In genomic region chr3:137242877-137243276, GRCm38 (mm10) we compare ENCODE assay signal across 18 mouse cellular contexts.
A peak's percentile ranks its signal among the peaks of the same experiment; 100 is the strongest.
DNase-seq lines count a peak whose midpoint lies in the region; ATAC-seq and TF ChIP-seq lines count a peak whose summit lies in the region.
"Had no signal": no experiment of that assay in that cellular context is flagged by ENCODE, and none has a peak within 500 bp of the region (broad histone marks: within the 10 kb centered on the region; RNA-seq: fewer than 3 reads in every experiment).

No protein-coding gene starts in this region.

- H3K4me3 ChIP-seq in heart, adult 2 months = no peak overlapping the region
- no peak overlapping the region for H3K4me3 ChIP-seq in heart, embryonic 11.5 days (ENCODE audit: low read depth, low read length)
- H3K4me3 ChIP-seq in kidney, embryonic 16.5 days (ENCODE audit: low read length) = no peak overlapping the region
- no peak overlapping the region for H3K4me3 ChIP-seq in kidney, embryonic 14.5 days (ENCODE audit: low read length)
- H3K4me3 ChIP-seq in brown adipose tissue, adult 24 weeks (ENCODE audit: insufficient read depth, low read depth, low read length) = no peak overlapping the region
- no peak overlapping the region for H3K4me3 ChIP-seq in forebrain, embryonic 15.5 days
- H3K4me3 ChIP-seq: erythroblast, embryonic 14.5 days; hindbrain, embryonic 10.5 days; limb, embryonic 12.5 days; liver, embryonic 13.5 days; midbrain, embryonic 15.5 days had no signal

- 5% methylated on average over 1 of the region's 1 CpGs for WGBS in heart, adult 2 months
- WGBS in heart, embryonic 11.5 days (ENCODE audit: insufficient replicate concordance) = 19% methylated on average over 1 of the region's 1 CpGs
- WGBS in kidney, embryonic 16.5 days = 29% methylated on average over 1 of the region's 1 CpGs
- WGBS in kidney, embryonic 14.5 days = 37% methylated on average over 1 of the region's 1 CpGs
- WGBS in forebrain, embryonic 15.5 days = 67% methylated on average over 1 of the region's 1 CpGs

- peak overlapping the region; percentile 71 for H3K27ac ChIP-seq in heart, adult 2 months
- no peak overlapping the region for H3K27ac ChIP-seq in heart, embryonic 11.5 days (ENCODE audit: low read depth, low read length)
- no peak overlapping the region for H3K27ac ChIP-seq in kidney, embryonic 16.5 days (ENCODE audit: low read length)
- H3K27ac ChIP-seq in kidney, embryonic 14.5 days (ENCODE audit: low read depth, low read length) = no peak overlapping the region
- H3K27ac ChIP-seq in brown adipose tissue, adult 24 weeks (replicated peaks; ENCODE audit: low read depth, low read length) = peak overlapping the region; percentile 56
- H3K27ac ChIP-seq in forebrain, embryonic 15.5 days (replicated peaks) = no peak overlapping the region
- H3K27ac ChIP-seq: hindbrain, embryonic 10.5 days; limb, embryonic 12.5 days; liver, embryonic 13.5 days; midbrain, embryonic 15.5 days; stomach, postnatal 0 days had no signal

- no peak for ATAC-seq in heart, embryonic 11.5 days (replicated peaks; ENCODE audit: insufficient number of reproducible peaks, low FRiP score, low TSS enrichment)
- ATAC-seq in kidney, embryonic 16.5 days (ENCODE audit: low FRiP score, low TSS enrichment) = 0 out of 2 replicates have a peak, but pooled peaks have one; percentile 35
- no peak for ATAC-seq in kidney, embryonic 14.5 days (ENCODE audit: low FRiP score, low TSS enrichment)
- no peak for ATAC-seq in forebrain, embryonic 15.5 days (replicated peaks)
- ATAC-seq: forebrain, embryonic 16.5 days; inflammation-experienced regulatory T-cells, adult 6 months; midbrain, embryonic 15.5 days had no signal

- no peak overlapping the region for H3K4me2 ChIP-seq in heart, embryonic 11.5 days
- no peak overlapping the region for H3K4me2 ChIP-seq in kidney, embryonic 16.5 days (replicated peaks; ENCODE audit: low read depth, low read length)
- H3K4me2 ChIP-seq in kidney, embryonic 14.5 days (replicated peaks; ENCODE audit: low read depth, low read length) = no peak overlapping the region
- no peak overlapping the region for H3K4me2 ChIP-seq in forebrain, embryonic 15.5 days (replicated peaks)
- H3K4me2 ChIP-seq: limb, embryonic 12.5 days; liver, embryonic 13.5 days; midbrain, embryonic 15.5 days had no signal

- DNase-seq in heart, adult 2 months = no peak
- peak; percentile 30 for DNase-seq in 3T3-L1 (ENCODE audit: low read depth, low spot score)
- DNase-seq: adrenal gland, postnatal 14 days; cerebellum, adult 8-10 months; liver, embryonic 13.5 days; thymus, postnatal 14 days had no signal

- no peaks in the 10 kb centered on the region for H3K36me3 ChIP-seq in heart, adult 2 months (ENCODE audit: control insufficient read depth, insufficient read depth, low read length)
- no peaks in the 10 kb centered on the region for H3K36me3 ChIP-seq in heart, embryonic 11.5 days (ENCODE audit: control insufficient read depth, insufficient read depth, low read length)
- H3K36me3 ChIP-seq in kidney, embryonic 16.5 days (ENCODE audit: insufficient read depth, low read length) = no peaks in the 10 kb centered on the region
- H3K36me3 ChIP-seq in kidney, embryonic 14.5 days (ENCODE audit: control insufficient read depth, insufficient read depth, low read length) = no peaks in the 10 kb centered on the region
- no peaks in the 10 kb centered on the region for H3K36me3 ChIP-seq in forebrain, embryonic 15.5 days
- H3K36me3 ChIP-seq: hindbrain, embryonic 10.5 days; limb, embryonic 12.5 days; liver, embryonic 13.5 days; midbrain, embryonic 15.5 days had no signal

- H3K4me1 ChIP-seq in heart, adult 2 months (ENCODE audit: control insufficient read depth, insufficient read depth, low read length) = no peaks in the 10 kb centered on the region; the same call in 1 of the 2 replicates
- no peaks in the 10 kb centered on the region for H3K4me1 ChIP-seq in heart, embryonic 11.5 days (ENCODE audit: control insufficient read depth, insufficient read depth, low read length)
- no peaks in the 10 kb centered on the region for H3K4me1 ChIP-seq in kidney, embryonic 16.5 days (ENCODE audit: insufficient read depth, low read length)
- H3K4me1 ChIP-seq in kidney, embryonic 14.5 days (ENCODE audit: control insufficient read depth, insufficient read depth, low read length) = no peaks in the 10 kb centered on the region
- H3K4me1 ChIP-seq in brown adipose tissue, adult 24 weeks (ENCODE audit: control insufficient read depth, insufficient read depth, insufficient read length, low read length) = no peaks in the 10 kb centered on the region
- no peaks in the 10 kb centered on the region for H3K4me1 ChIP-seq in forebrain, embryonic 15.5 days
- H3K4me1 ChIP-seq: hindbrain, embryonic 10.5 days; limb, embryonic 12.5 days; liver, embryonic 13.5 days; midbrain, embryonic 15.5 days had no signal

- H3K27me3 ChIP-seq in heart, adult 2 months (ENCODE audit: control insufficient read depth, insufficient read depth, low read length) = no peaks in the 10 kb centered on the region
- no peaks in the 10 kb centered on the region for H3K27me3 ChIP-seq in heart, embryonic 11.5 days (ENCODE audit: control insufficient read depth, insufficient read depth, low read length)
- H3K27me3 ChIP-seq in kidney, embryonic 16.5 days (ENCODE audit: insufficient read depth, low read length) = no peaks in the 10 kb centered on the region
- no peaks in the 10 kb centered on the region for H3K27me3 ChIP-seq in kidney, embryonic 14.5 days (ENCODE audit: control insufficient read depth, insufficient read depth, low read length)
- H3K27me3 ChIP-seq in forebrain, embryonic 15.5 days = no peaks in the 10 kb centered on the region
- H3K27me3 ChIP-seq: limb, embryonic 12.5 days; liver, embryonic 13.5 days; midbrain, embryonic 15.5 days had no signal

- no peaks in the 10 kb centered on the region for H3K79me2 ChIP-seq in heart, adult 2 months (replicated peaks; ENCODE audit: control insufficient read depth, insufficient read depth, low read length)

- H3K9ac ChIP-seq in heart, adult 2 months (ENCODE audit: low read depth, low read length) = no peak overlapping the region
- H3K9ac ChIP-seq in heart, embryonic 11.5 days (ENCODE audit: low read depth, low read length) = no peak overlapping the region
- no peak overlapping the region for H3K9ac ChIP-seq in kidney, embryonic 16.5 days (replicated peaks; ENCODE audit: low read length)
- H3K9ac ChIP-seq in kidney, embryonic 14.5 days (ENCODE audit: low read depth, low read length) = no peak overlapping the region
- no peak overlapping the region for H3K9ac ChIP-seq in forebrain, embryonic 15.5 days (replicated peaks)
- H3K9ac ChIP-seq: limb, embryonic 12.5 days; liver, embryonic 13.5 days; midbrain, embryonic 15.5 days had no signal

- H3K9me3 ChIP-seq in heart, embryonic 11.5 days (replicated peaks; ENCODE audit: control insufficient read depth, low read length) = no peaks in the 10 kb centered on the region
- no peaks in the 10 kb centered on the region for H3K9me3 ChIP-seq in kidney, embryonic 16.5 days (ENCODE audit: low read length)
- H3K9me3 ChIP-seq in kidney, embryonic 14.5 days (ENCODE audit: control insufficient read depth, low read length) = no peaks in the 10 kb centered on the region
- no peaks in the 10 kb centered on the region for H3K9me3 ChIP-seq in forebrain, embryonic 15.5 days
- H3K9me3 ChIP-seq: hindbrain, embryonic 10.5 days; limb, embryonic 12.5 days; liver, embryonic 13.5 days; midbrain, embryonic 15.5 days had no signal

- TF ChIP-seq EP300 in heart, adult 2 months (IDR thresholded peaks at IDR 0.05; ENCODE audit: insufficient read depth, low read depth, low read length) = no peak

- no peak for TF ChIP-seq POLR2A in heart, adult 2 months (IDR thresholded peaks at IDR 0.05; ENCODE audit: insufficient read depth, low read depth, low read length)

- TF ChIP-seq CTCF in heart, adult 2 months (IDR thresholded peaks at IDR 0.05) = no peak

- intact Hi-C loops in heart, adult 2 months (cut with DNase I) = loop anchor here (2.0 kb wide), 3 partner anchors 38 to 100 kb away; no protein-coding TSS in a partner anchor

Comparison
In these comparisons a context has a peak if more than half of its experiments do, and no peak if none do; other contexts are left out.
1. H3K27ac ChIP-seq: peak in heart, adult 2 months (single experiment) and brown adipose tissue, adult 24 weeks (single experiment); none in heart, embryonic 11.5 days (single experiment), kidney, embryonic 16.5 days (single experiment), kidney, embryonic 14.5 days (single experiment) and forebrain, embryonic 15.5 days (single experiment).